Comparison of ENCODE assay signal across 8 mouse cellular contexts in the genomic region with DNA sequence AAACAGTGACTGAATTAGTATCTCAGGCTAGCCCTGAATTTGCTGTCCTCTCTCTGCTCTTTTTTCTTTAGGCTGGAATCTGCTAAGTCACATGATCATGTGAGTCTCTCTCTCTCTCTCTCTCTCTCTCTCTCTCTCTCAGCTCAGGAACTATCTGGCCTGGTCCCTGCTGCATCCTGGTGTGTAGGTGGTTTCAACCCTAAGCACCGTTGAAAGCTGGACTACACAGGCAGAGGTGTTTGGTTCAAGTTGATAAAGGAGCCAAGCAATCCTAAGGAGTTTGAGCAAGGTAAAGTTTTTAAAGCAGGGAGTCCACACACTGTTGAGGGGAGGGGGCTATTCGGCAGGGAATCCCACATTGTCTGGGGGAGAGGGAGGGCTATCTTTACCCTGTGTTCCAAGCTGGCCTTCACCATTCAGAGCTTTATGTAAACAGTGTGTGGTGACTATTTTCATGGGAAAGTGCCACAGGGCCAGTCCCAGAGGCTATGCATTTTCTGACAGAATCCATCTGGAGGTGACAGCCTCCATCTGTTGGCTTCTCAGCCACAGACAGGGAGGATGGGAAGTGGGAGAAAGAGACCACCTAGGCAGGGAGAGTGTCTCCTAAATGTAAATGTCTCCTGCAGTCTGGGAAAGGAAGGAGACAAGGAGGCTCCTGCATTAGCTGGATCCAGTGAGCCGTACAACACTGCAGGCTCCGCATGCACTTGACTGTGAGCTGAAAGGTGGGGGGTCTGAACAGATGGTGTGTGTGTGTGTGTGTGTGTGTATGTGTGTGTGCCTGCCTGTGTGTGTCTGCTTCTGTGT. TPM values are rescaled to one million over a fixed set of nuclear protein-coding genes. Genes with fewer than 3 reads are reported as not detected.
A peak's percentile ranks its signal among the peaks of the same experiment; 100 is the strongest.
DNase-seq lines count a peak whose midpoint lies in the region; ATAC-seq and TF ChIP-seq lines count a peak whose summit lies in the region.

No protein-coding gene starts in this region.

- no peak for TF ChIP-seq POLR2A in kidney, adult 2 months (IDR thresholded peaks at IDR 0.05; ENCODE audit: low read depth, low read length)

- 20% methylated on average over 4 of the region's 4 CpGs for WGBS in kidney, embryonic 14.5 days
- 58% methylated on average over 4 of the region's 4 CpGs for WGBS in kidney, adult 2 months
- WGBS in embryonic facial prominence, embryonic 10.5 days, result 68% methylated on average over 4 of the region's 4 CpGs
- 37% methylated on average over 4 of the region's 4 CpGs for WGBS in hindbrain, embryonic 15.5 days
- 37% methylated on average over 4 of the region's 4 CpGs for WGBS in midbrain, embryonic 15.5 days

- H3K9ac ChIP-seq in kidney, embryonic 14.5 days (ENCODE audit: low read depth, low read length), result no peak overlapping the region
- no peak overlapping the region for H3K9ac ChIP-seq in hindbrain, embryonic 15.5 days
- no peak overlapping the region for H3K9ac ChIP-seq in midbrain, embryonic 15.5 days

- no peaks in the 10 kb centered on the region for H3K27me3 ChIP-seq in kidney, embryonic 14.5 days (ENCODE audit: control insufficient read depth, insufficient read depth, low read length)
- H3K27me3 ChIP-seq in kidney, adult 2 months (replicated peaks; ENCODE audit: control insufficient read depth, insufficient read depth, low read length), result no peaks in the 10 kb centered on the region
- no peaks in the 10 kb centered on the region for H3K27me3 ChIP-seq in embryonic facial prominence, embryonic 10.5 days (replicated peaks; ENCODE audit: low read depth, poor library complexity, severe bottlenecking)
- no peaks in the 10 kb centered on the region for H3K27me3 ChIP-seq in hindbrain, embryonic 15.5 days
- H3K27me3 ChIP-seq in midbrain, embryonic 15.5 days (replicated peaks), result no peaks in the 10 kb centered on the region

- peak overlapping the region; percentile 82 for H3K27ac ChIP-seq in kidney, embryonic 14.5 days (ENCODE audit: low read depth, low read length)
- no peak overlapping the region for H3K27ac ChIP-seq in kidney, adult 2 months (ENCODE audit: insufficient read depth, low read depth, low read length)
- H3K27ac ChIP-seq in embryonic facial prominence, embryonic 10.5 days (replicated peaks), result peak overlapping the region; percentile 55
- H3K27ac ChIP-seq in hindbrain, embryonic 15.5 days (replicated peaks), result peak overlapping the region; percentile 35; the same call in 1 of the 2 replicates
- no peak overlapping the region for H3K27ac ChIP-seq in midbrain, embryonic 15.5 days

- H3K36me3 ChIP-seq in kidney, embryonic 14.5 days (ENCODE audit: control insufficient read depth, insufficient read depth, low read length), result no peaks in the 10 kb centered on the region
- no peaks in the 10 kb centered on the region for H3K36me3 ChIP-seq in kidney, adult 2 months (ENCODE audit: control insufficient read depth, insufficient read depth, low read length)
- H3K36me3 ChIP-seq in embryonic facial prominence, embryonic 10.5 days (replicated peaks), result peaks cover 73% of the 10 kb centered on the region
- H3K36me3 ChIP-seq in hindbrain, embryonic 15.5 days, result no peaks in the 10 kb centered on the region
- no peaks in the 10 kb centered on the region for H3K36me3 ChIP-seq in midbrain, embryonic 15.5 days (replicated peaks)

- peaks cover 27% of the 10 kb centered on the region for H3K4me1 ChIP-seq in kidney, embryonic 14.5 days (ENCODE audit: control insufficient read depth, insufficient read depth, low read length)
- no peaks in the 10 kb centered on the region for H3K4me1 ChIP-seq in kidney, adult 2 months (ENCODE audit: control insufficient read depth, insufficient read depth, low read length)
- peaks cover 27% of the 10 kb centered on the region for H3K4me1 ChIP-seq in embryonic facial prominence, embryonic 10.5 days
- H3K4me1 ChIP-seq in hindbrain, embryonic 15.5 days (replicated peaks), result peaks cover 29% of the 10 kb centered on the region
- H3K4me1 ChIP-seq in midbrain, embryonic 15.5 days, result peaks cover 8% of the 10 kb centered on the region

- no peak for TF ChIP-seq CTCF in kidney, adult 2 months (conservative IDR thresholded peaks at IDR 0.05; ENCODE audit: insufficient read depth, insufficient read length, low read depth, low read length)

- no peak for DNase-seq in kidney, adult 2 months
- DNase-seq in embryonic facial prominence, embryonic 10.5 days (ENCODE audit: low spot score), result no peak
- DNase-seq in ovary, postnatal 36 days (ENCODE audit: low spot score), result no peak
- no peak for DNase-seq in spleen, adult 12 weeks (ENCODE audit: low spot score)
- DNase-seq in ovary, adult 18-20 months (ENCODE audit: low spot score), result no peak

- peak; percentile 91 for ATAC-seq in kidney, embryonic 14.5 days (ENCODE audit: low FRiP score, low TSS enrichment)
- ATAC-seq in hindbrain, embryonic 15.5 days (ENCODE audit: low FRiP score, low read depth), result peak; percentile 58
- ATAC-seq in midbrain, embryonic 15.5 days (replicated peaks), result peak; percentile 44; the same call in 1 of the 2 replicates

- no peak overlapping the region for H3K4me2 ChIP-seq in kidney, embryonic 14.5 days (replicated peaks; ENCODE audit: low read depth, low read length)
- H3K4me2 ChIP-seq in hindbrain, embryonic 15.5 days, result no peak overlapping the region
- H3K4me2 ChIP-seq in midbrain, embryonic 15.5 days, result no peak overlapping the region

- H3K4me3 ChIP-seq in kidney, embryonic 14.5 days (ENCODE audit: low read length), result no peak overlapping the region
- H3K4me3 ChIP-seq in kidney, adult 2 months (ENCODE audit: insufficient read depth, low read depth, low read length), result no peak overlapping the region
- no peak overlapping the region for H3K4me3 ChIP-seq in embryonic facial prominence, embryonic 10.5 days
- H3K4me3 ChIP-seq in hindbrain, embryonic 15.5 days, result no peak overlapping the region
- no peak overlapping the region for H3K4me3 ChIP-seq in midbrain, embryonic 15.5 days

- no peaks in the 10 kb centered on the region for H3K9me3 ChIP-seq in kidney, embryonic 14.5 days (ENCODE audit: control insufficient read depth, low read length)
- no peaks in the 10 kb centered on the region for H3K9me3 ChIP-seq in embryonic facial prominence, embryonic 10.5 days
- no peaks in the 10 kb centered on the region for H3K9me3 ChIP-seq in hindbrain, embryonic 15.5 days
- no peaks in the 10 kb centered on the region for H3K9me3 ChIP-seq in midbrain, embryonic 15.5 days

RNA-seq across cellular contexts. Expression of a gene that starts 31.7 kb away (rescaled TPM):
- 0.64 and 0.79 TPM in 2 replicates for polyA plus RNA-seq in kidney, embryonic 14.5 days (2014; fragmentation: Nextera tagmentation; extraction: Ambion mirVana)
- not detected in 2 replicates for polyA plus RNA-seq in kidney, adult 2 months (2012; rRNA removed)
- polyA plus RNA-seq in embryonic facial prominence, embryonic 10.5 days (2016; fragmentation: Nextera tagmentation; extraction: Ambion mirVana), result 0.35 and 0.44 TPM in 2 replicates
- polyA plus RNA-seq in hindbrain, embryonic 15.5 days (2015; fragmentation: Nextera tagmentation; extraction: Ambion mirVana), result 0.08 TPM in 1 of 2 replicates, not detected in the other
- 0.05 TPM in 1 of 2 replicates, not detected in the other for polyA plus RNA-seq in midbrain, embryonic 15.5 days (2015; fragmentation: Nextera tagmentation; extraction: Ambion mirVana)

RNA-seq across cellular contexts. Expression of a gene that starts 59.1 kb away (rescaled TPM):
- 2.7 and 3.5 TPM in 2 replicates for polyA plus RNA-seq in kidney, embryonic 14.5 days (2014; fragmentation: Nextera tagmentation; extraction: Ambion mirVana)
- 3.2 and 3.5 TPM in 2 replicates for polyA plus RNA-seq in kidney, adult 2 months (2012; rRNA removed)
- 2.1 and 2.5 TPM in 2 replicates for polyA plus RNA-seq in embryonic facial prominence, embryonic 10.5 days (2016; fragmentation: Nextera tagmentation; extraction: Ambion mirVana)
- polyA plus RNA-seq in hindbrain, embryonic 15.5 days (2015; fragmentation: Nextera tagmentation; extraction: Ambion mirVana), result 0.64 and 0.69 TPM in 2 replicates
- polyA plus RNA-seq in midbrain, embryonic 15.5 days (2015; fragmentation: Nextera tagmentation; extraction: Ambion mirVana), result 0.40 and 0.58 TPM in 2 replicates

Comparison
In these comparisons a context has a peak if more than half of its experiments do, and no peak if none do; other contexts are left out.
1. H3K27ac ChIP-seq: peak in kidney, embryonic 14.5 days (single experiment), embryonic facial prominence, embryonic 10.5 days (single experiment) and hindbrain, embryonic 15.5 days (single experiment); none in kidney, adult 2 months (single experiment) and midbrain, embryonic 15.5 days (single experiment).
2. Peak in every context shown above with its lines, with median percentiles within 50 percentile points of each other: ATAC-seq.